Mouse (Mus musculus) cerebellum, adult 2 months (tissue): Measurements from ENCODE around the gene Ssh2. TPM values are rescaled to one million over a fixed set of nuclear protein-coding genes. Genes with fewer than 3 reads are reported as not detected.
"Not testable (repeated sequence)": the region's sequence is repeated elsewhere in the genome, so short reads cannot be mapped to it uniquely, and the experiment has no call there.

Experiments used
- DNase-seq, 2 experiments: peaks; one replicate each; pipeline ENCODE4 v3.0.0; 2021
- H3K27ac ChIP-seq: fragments of 200-500 bp; 2 replicates; pipeline ENCODE4 v1.5.1; 2012; ENCODE audit warnings: low read length, control low read depth, inconsistent platforms; ENCODE audit not compliant: insufficient read depth
- H3K27me3 ChIP-seq: fragments of 200-500 bp; 2 replicates; pipeline ENCODE4 v1.6.1; 2012; ENCODE audit warnings: inconsistent platforms, mild to moderate bottlenecking, low read length, moderate library complexity; ENCODE audit not compliant: control insufficient read depth, insufficient read depth
- H3K4me1 ChIP-seq: fragments of 200-500 bp; 2 replicates; pipeline ENCODE4 v1.6.1; 2011; ENCODE audit warnings: low read length; ENCODE audit not compliant: control insufficient read depth, insufficient read depth
- H3K4me3 ChIP-seq: fragments of 200-500 bp; replicated peaks from 2 replicates; pipeline ENCODE3; 2011; ENCODE audit warnings: mild to moderate bottlenecking, low read depth, low read length, control low read depth; ENCODE audit not compliant: insufficient read depth
- CTCF ChIP-seq: fragments of 200-500 bp; IDR thresholded peaks from 2 replicates; pipeline ENCODE4 v1.5.1; 2011; ENCODE audit warnings: low read depth, mild to moderate bottlenecking, control low read depth, low read length, moderate library complexity, borderline replicate concordance; ENCODE audit not compliant: insufficient read depth
- POLR2A ChIP-seq: fragments of 200-500 bp; IDR thresholded peaks from 2 replicates; pipeline ENCODE4 v1.6.1; 2011; ENCODE audit warnings: low read length, control low read depth, borderline replicate concordance; ENCODE audit not compliant: insufficient read depth
- WGBS: fragments of 180-500 bp; shearing (Covaris S2); methylation state at CpG from one replicate; pipeline ENCODE4 v1.1.7; 2018; 5-methylcytosine and 5-hydroxymethylcytosine counted together
- polyA plus RNA-seq: library from polyadenylated mRNA; depleted of rRNA; stranded (reverse); fragments of >200 nt; gene quantifications from 2 replicates; pipeline ENCODE4 v1.2.3, GENCODE M21; 2012

Ssh2 gene
- polyA plus RNA-seq, 1 experiment: 14.3 TPM

DNA sequence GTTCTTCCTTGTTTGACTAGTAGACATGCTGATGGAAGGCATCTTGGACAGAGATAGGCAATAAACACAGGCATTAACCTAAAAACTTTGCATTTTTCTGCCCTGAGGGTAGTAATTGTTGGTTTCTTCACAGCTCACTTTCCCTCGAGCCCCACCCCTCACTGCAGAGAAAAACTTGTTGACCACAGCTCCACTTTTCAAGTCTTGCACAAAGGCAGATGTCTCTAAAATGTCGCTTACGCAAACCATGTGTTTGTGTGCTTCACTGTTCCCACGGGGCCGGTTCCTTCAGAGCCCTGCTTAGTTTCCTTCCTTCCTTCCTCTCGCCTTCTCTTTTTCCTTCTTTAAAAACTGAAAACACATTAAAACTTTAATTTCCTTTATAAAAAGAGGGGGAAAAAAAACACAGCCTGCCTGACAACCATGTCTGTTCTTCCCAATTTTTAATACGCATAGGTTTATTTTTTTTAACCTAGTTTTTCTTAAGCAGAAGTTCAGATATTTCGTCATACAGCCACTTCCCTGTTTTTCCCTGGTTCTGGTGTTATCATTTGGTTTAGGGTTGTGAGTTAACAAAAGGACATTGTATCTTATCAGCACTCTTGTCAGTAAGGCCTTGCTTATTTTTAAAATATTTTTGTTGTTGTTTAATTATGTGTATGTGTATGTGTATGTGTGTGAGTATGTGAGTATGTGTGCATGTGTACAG, 156.3 kb downstream of the Ssh2 start:
- WGBS: 81% methylated on average over 8 of the region's 8 CpGs
- H3K4me3 ChIP-seq: no peak overlapping the region
- no peak for DNase-seq
- no peak overlapping the region for H3K27ac ChIP-seq
- no peaks in the 10 kb centered on the region for H3K4me1 ChIP-seq
- no peak for TF ChIP-seq CTCF
- no peak for TF ChIP-seq POLR2A
- no peaks in the 10 kb centered on the region for H3K27me3 ChIP-seq

DNA sequence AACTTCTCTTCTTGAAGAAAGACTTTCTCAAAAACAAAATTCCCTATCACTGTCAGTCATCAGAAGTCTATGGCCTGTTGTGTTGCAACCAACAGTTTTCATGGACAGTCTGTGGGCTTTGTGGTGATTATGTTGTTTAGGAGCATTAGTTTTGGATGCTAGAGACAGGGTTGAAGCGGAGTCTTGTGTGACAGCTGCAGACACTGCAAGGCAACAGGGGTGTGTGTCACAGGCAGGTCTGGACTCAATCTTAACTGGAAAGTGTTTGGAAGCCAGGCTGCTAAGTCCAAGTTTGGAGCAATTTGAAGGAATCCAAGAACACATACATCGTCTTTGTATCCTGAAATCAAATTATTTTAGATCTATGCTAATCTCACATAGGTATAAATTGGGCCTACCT, 162.5 kb downstream of the Ssh2 start:
- 96% methylated on average over 2 of the region's 2 CpGs for WGBS
- no peak for DNase-seq
- Histone ChIP-seq H3K4me1 (no peaks in the 10 kb centered on the region), H3K27me3 (no peaks in the 10 kb centered on the region), H3K4me3 (no peak overlapping the region), H3K27ac (no peak overlapping the region)
- TF ChIP-seq CTCF (no peak), POLR2A (no peak)

DNA sequence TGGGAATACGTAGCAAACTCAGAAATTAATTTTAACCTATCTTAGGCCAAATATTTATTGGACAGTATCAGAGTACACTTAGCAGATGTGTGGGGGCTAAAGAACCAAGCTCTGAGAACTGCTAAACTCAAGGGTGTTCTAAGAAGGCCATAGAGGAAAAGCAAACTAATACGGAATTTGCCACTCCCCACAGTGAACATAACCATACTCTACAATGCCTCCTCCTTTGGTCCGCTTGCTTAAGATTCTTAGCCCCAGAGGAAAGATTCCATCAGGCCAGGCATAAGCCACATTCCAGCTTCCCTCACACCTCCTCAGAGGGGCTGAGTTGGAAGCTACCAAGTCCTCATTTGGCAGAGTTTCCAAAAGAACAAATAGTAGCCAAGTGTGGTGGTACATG, 165.1 kb downstream of the Ssh2 start:
- no peak overlapping the region for H3K4me3 ChIP-seq
- H3K4me1 ChIP-seq: no peaks in the 10 kb centered on the region
- no peaks in the 10 kb centered on the region for H3K27me3 ChIP-seq
- DNase-seq: no peak
- H3K27ac ChIP-seq: no peak overlapping the region
- no peak for TF ChIP-seq CTCF
- no peak for TF ChIP-seq POLR2A
- WGBS: 91% methylated on average over 3 of the region's 3 CpGs

DNA sequence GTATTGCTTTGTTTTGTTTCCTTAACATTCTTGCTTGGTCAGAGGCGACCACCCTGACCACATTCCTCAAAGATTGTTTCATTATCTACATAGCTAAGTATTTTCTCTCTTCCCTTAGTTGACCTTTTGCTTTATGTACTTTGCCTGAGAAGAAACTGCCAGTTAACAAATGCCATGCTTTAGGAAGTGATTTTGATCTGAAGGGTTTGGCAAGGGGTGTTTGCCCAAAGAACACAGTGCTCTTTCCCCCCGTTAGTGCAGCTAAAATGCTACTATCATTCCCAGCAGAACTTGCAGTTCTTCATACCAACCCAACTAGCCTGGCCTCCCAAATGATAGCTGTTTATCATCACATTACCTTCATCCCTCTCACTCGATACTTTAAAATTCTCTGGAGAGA, 168.1 kb downstream of the Ssh2 start:
- no peak overlapping the region for H3K27ac ChIP-seq
- TF ChIP-seq CTCF (no peak), POLR2A (no peak)
- no peak for DNase-seq
- H3K4me1 ChIP-seq: no peaks in the 10 kb centered on the region
- whole genome bisulfite sequencing: 88% methylated on average over 3 of the region's 3 CpGs
- no peak overlapping the region for H3K4me3 ChIP-seq
- no peaks in the 10 kb centered on the region for H3K27me3 ChIP-seq

DNA sequence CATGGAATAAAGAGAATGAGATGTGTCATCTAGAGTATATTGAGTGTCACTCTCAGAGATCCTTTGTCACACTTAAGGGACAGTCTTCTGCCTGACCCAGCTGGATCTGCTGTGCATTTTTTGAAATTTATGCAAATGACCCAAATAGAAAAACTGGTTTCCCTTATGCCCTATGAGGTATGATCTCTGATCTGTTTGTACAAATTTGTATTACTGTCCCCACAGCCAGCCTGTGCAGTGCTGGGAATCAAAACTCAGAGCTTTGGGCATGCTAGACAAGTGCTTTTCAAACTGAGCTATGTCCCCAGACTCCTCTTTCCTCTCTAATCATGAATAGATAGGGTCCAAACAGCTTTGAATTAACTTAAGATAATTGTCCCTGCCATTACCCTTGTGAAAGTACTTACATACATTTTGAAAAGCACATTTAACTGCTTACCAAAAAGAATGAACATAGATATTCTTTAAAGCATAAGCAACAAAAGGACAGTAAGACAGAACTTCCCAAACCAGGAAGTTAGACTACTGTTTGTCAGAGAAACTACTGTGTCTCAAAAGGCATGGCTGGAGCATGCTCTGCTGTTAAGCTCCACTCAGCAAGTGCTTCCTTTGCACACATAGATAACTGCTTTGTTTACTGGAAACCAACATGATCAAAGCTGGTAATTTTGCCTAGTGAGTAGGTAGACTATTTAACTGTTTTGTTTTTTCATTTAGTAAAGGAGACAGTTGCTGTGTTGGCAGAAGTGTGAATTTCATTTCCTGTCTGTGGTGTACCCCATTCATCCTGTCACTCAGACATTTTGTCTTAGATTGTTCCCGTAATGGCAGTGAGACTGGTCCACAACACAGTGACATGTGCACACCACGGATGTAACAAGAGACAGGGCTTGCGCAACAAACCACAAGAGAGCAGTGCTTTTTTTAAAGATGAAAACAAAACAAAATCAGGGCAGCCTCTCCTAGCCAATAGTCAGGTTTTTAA, 169.9 kb downstream of the Ssh2 start:
- WGBS: 48% methylated on average over 3 of the region's 3 CpGs
- no peak for DNase-seq
- TF ChIP-seq CTCF (no peak), POLR2A (no peak)

DNA sequence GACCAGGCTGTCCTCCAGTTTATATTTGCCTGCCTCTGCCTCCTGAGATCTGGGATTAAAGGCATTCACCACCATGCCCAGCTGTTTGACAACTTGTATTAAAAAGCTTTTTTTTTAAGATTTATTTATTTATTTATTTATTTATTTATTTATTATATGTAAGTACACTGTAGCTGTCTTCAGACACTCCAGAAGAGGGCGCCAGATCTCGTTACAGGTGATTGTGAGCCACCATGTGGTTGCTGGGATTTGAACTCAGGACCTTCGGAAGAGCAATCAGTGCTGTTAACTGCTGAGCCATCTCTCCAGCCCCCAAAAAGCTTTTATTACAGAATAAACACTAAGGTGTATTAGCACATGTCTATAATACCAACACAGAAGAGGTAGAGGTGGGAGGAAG, 172.1 kb downstream of the Ssh2 start:
- not testable (repeated sequence) for H3K27ac ChIP-seq, DNase-seq, H3K27me3 ChIP-seq, H3K4me3 ChIP-seq, H3K4me1 ChIP-seq
- WGBS: 93% methylated on average over 3 of the region's 3 CpGs

More for the DNA sequence above, 169.9 kb downstream of the Ssh2 start:
- Histone ChIP-seq H3K4me1 (no peaks in the 10 kb centered on the region), H3K27me3 (no peaks in the 10 kb centered on the region), H3K4me3 (no peak overlapping the region), H3K27ac (no peak overlapping the region)

DNA sequence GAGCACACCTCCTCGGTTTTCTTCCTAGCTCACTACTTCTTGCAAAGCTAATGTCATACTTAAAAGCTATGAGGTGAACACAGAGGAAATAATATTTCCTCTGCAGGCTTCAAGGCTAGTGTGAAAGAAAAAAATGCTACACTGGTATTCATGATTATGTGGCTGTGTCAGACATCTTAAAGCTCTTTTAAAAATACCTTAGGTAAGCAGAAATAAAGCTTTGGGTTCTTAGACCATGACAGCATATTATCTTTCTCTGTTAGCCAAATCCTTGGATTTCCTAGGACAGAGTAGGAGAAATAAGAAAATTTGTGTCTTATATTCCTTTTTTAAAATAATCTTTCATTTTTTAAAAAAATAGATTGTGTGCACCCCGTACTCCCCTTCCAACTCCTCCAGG, 179.5 kb downstream of the Ssh2 start:
- no peaks in the 10 kb centered on the region for H3K27me3 ChIP-seq
- TF ChIP-seq POLR2A (no peak), CTCF (no peak)
- no peak overlapping the region for H3K4me3 ChIP-seq
- 94% methylated on average over 2 of the region's 2 CpGs for WGBS
- H3K4me1 ChIP-seq: no peaks in the 10 kb centered on the region; the same call in none of the 2 replicates
- H3K27ac ChIP-seq: no peak overlapping the region
- no peak for DNase-seq

DNA sequence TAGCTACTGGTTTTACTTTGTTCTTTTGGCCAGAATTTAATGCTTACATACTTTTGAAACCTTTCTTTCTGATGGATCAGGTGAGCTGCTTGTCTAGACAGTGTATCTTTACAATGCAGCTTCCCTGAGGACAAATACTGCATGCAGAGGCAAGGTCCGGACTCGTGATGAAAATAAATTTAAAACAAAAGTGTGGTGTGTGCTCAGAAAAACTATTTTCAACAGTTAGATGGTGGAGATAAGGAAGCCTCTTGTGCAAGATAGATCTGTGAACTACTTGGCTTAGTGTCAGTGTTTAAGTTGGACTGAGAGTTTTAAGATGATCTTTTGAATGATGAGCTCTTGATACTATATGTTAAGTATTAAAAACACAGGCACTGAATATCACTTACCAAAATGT, 186.4 kb downstream of the Ssh2 start:
- no peaks in the 10 kb centered on the region; the same call in none of the 2 replicates for H3K4me1 ChIP-seq
- no peaks in the 10 kb centered on the region for H3K27me3 ChIP-seq
- no peak for TF ChIP-seq CTCF
- TF ChIP-seq POLR2A: no peak
- whole genome bisulfite sequencing: 85% methylated on average over 2 of the region's 2 CpGs
- H3K4me3 ChIP-seq: no peak overlapping the region
- no peak for DNase-seq
- no peak overlapping the region for H3K27ac ChIP-seq
